Mouse (Mus musculus): ENCODE measurements around the gene Mtus2. TPM values are rescaled to one million over a fixed set of nuclear protein-coding genes. Genes with fewer than 3 reads are reported as not detected.
A peak's percentile ranks its signal among the peaks of the same experiment; 100 is the strongest.

Gene Mtus2
- total RNA-seq, 2 experiments from 2014 or later = 0.62 to 3.7 TPM

DNA sequence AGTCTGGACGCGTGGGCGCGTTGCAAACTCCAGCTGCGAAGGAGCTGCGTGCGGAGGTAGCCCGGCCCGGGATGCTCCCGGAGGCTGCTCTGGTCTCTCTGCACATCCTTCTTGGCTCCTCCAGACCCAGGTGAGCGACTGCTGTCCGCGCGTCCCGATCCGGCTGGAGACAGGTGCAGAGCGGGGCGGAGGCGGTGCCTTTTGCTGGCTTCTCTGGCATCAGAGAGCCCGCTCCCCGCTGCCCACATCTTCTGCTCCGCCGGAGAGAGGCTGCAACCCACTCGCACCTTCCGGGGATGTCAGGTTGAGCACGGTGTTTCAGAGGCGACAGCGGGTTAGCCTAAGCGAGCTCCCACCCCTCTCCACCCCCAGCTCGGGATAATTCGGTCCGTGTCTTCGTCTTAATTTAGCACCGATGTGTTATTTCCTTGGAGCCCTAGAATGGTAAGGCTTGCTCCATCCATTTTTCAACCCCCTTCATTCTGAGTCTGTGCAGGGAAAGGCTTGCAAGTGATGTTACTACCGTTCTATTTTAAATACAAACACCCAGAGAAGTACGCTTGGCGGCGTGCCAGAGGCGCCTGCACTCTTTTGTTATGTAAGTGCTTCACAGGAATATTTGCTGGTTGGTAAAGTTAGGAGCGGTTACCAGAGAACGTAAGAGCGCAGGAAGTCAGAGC is 612 bp downstream of the Mtus2 start:
- ATAC-seq (replicated peaks; ENCODE audit: poor library complexity) = no peak

DNA sequence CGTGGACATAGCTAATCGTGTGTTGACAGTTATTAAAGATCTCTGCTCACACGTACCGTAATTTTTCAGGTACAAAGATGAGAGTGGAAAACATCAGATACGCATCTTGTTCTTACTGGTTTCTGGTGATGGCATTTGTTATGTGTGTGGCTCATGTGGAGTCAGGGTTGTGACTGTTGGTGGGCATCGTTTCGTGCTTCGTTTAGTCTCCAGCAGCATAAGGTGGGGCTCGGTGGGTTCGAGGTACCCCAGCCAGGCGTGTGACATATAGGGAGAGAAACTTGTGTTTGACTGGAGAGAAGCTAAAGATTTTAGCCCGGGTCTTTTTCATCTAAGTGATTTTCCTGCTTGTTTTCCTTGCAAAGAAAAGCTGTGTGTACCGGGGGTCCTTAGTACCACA is 1.4 kb downstream of the Mtus2 start:
- no peak for ATAC-seq (replicated peaks; ENCODE audit: poor library complexity)

DNA sequence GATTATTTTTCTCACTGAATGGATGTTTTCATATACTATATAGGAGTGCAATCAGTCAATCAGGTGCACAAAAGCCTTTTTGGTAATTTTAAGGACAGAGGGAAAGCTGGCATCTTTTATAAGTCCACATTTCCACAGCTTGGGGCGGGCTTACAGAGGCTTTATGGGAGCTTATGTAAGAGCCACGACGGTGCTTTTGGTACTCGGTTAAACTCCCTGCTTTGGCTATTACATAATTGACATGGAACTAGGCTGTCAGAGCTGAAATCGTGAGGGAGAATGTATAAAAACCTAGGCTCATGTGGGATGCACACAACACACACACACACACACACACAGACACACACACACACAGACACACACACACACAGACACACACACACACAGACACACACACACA is 2.0 kb downstream of the Mtus2 start:
- no peak for ATAC-seq (replicated peaks; ENCODE audit: poor library complexity)

GRCm38 (mm10) chr5:147960793-147961192 is 3.7 kb downstream of the Mtus2 start:
- ATAC-seq (replicated peaks; ENCODE audit: poor library complexity) = no peak

DNA sequence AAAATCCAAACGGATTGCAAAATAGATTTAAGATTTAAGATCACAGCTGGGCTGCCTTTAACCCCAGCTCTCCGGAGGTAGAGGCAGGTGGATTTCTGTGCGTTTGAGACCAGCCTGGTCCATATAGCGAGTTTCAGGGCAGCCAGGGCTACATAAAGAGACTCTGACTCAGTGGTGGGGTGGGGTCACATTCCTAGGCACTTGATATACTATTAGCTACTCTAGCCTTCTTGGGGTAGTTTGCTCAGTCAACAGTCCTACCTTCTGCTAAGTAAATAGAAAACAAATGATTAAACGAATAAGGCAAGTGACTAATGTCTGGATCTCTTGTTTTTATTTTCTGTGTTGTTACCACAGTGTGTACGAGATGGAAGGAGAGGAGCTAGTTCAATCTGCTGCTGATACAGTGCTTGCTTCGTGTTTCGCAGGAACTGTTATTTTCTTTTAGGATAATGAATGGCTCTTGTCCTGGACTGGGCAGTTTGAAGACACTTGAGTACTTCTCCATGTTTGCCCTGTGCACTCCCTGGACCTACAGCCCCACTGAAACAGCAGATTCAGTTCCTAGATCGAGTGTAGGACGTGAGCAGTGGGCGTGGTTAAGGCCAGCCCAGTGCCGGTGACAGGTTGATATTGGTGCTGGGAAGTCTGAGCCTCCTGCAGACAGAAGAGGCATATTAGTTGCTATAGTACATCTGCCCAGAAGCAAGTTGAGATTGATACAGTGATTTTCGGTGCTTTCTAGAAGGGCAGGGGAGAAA is 6.9 kb downstream of the Mtus2 start:
- peak; percentile 64 for ATAC-seq (replicated peaks; ENCODE audit: poor library complexity)

- ATAC-seq (replicated peaks; ENCODE audit: poor library complexity) = peak; percentile 64; the same call in 1 of the 2 replicates
These were observed 7.7 kb downstream of the Mtus2 start for GRCm38 (mm10) chr5:147964776-147965175.

GRCm38 (mm10) chr5:147966646-147967045 is 9.5 kb downstream of the Mtus2 start:
- ATAC-seq (replicated peaks; ENCODE audit: poor library complexity) = no peak

DNA sequence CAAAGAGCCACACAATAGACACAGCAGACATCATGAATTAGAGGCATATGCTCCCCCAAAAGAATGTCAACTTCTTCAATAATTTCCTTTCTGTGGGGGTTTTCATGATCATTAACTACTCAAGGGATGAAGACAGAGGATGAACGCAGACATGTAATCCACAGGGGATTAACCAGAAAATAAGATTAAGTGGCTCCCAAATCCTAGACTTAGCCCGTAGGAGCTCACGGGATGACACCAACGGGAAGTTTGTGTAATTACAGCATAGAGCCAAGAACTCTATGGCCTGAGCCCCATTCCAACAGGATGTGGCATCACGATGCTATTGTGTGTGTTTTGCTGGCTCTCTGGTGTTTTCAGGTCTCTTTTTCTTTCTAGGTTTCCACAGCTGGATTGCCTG is 12.4 kb downstream of the Mtus2 start:
- ATAC-seq (replicated peaks; ENCODE audit: poor library complexity) = no peak

DNA sequence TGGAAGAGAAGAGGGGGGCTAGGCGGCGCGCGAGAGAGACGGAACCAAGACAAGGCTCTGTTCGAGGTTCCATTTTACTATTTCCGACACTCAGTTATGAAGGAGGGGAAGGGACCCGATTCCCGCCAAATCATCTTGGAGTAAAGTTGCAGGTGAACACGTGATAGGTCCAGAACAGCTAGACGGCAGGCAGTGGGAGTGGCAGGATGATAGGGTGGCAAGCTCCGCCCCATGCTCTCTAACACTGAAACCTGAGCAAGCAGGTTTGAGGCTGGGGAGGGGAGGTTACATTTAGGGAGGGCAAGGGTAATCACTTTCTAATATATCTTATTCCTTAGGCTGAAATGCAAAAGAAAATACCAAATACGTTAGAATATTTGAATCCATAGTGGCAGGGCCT is 18.9 kb downstream of the Mtus2 start:
- no peak for ATAC-seq (replicated peaks; ENCODE audit: poor library complexity)

GRCm38 (mm10) chr5:147980606-147981005 is 23.5 kb downstream of the Mtus2 start:
- no peak for ATAC-seq (replicated peaks; ENCODE audit: poor library complexity)

GRCm38 (mm10) chr5:147990289-147990688 is 33.2 kb downstream of the Mtus2 start:
- no peak for ATAC-seq (replicated peaks; ENCODE audit: poor library complexity)

- ATAC-seq (replicated peaks; ENCODE audit: poor library complexity) = no peak
These were observed 33.7 kb downstream of the Mtus2 start for GRCm38 (mm10) chr5:147990775-147991174.

- ATAC-seq (replicated peaks; ENCODE audit: poor library complexity) = peak; percentile 99
These were observed 35.7 kb downstream of the Mtus2 start for GRCm38 (mm10) chr5:147992581-147993378.

DNA sequence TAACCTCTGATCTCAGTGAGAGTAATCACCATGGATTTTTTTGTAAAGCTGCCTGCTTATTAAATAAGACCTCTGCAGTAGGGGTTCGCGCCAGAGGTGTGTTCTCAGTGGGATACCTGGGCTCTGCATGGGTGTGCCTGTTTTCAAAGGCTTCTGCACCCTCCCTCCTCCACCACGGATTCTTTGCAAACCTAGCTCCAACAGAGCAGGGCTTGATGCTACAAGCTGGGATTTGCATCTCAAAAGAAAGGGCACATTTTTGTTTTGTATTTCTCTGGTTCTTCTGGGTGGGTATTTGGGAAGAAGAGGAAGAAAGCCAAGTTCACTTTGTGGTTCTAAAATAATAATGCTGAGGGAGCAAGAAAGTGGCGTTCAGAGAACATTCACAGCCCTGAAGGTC is 48.1 kb downstream of the Mtus2 start:
- ATAC-seq (replicated peaks; ENCODE audit: poor library complexity) = no peak

GRCm38 (mm10) chr5:148012156-148012555 is 55.0 kb downstream of the Mtus2 start:
- ATAC-seq (replicated peaks; ENCODE audit: poor library complexity) = no peak

GRCm38 (mm10) chr5:148014133-148014854 is 57.2 kb downstream of the Mtus2 start:
- ATAC-seq (replicated peaks; ENCODE audit: poor library complexity) = no peak

- ATAC-seq (replicated peaks; ENCODE audit: poor library complexity) = peak; percentile 65
These were observed 58.3 kb downstream of the Mtus2 start for GRCm38 (mm10) chr5:148015383-148015782.

GRCm38 (mm10) chr5:148017371-148017770 is 60.3 kb downstream of the Mtus2 start:
- no peak for ATAC-seq (replicated peaks; ENCODE audit: poor library complexity)

DNA sequence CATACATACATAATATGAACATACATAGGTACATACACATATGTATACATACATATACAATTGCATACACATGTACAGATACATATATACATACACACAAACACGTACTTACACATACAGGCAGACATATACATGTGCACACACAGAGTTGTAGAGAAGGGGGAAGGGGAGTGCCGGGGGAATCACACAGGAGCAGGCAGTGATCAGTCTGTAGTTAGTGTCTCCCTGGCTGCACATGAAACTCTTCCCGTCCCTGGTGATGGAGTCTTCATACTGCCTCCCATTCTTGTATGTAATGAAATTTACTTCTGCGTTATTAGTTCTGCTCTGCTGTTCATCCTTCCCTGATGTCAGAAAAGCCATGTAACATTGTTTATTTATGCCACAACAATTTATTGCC is 65.7 kb downstream of the Mtus2 start:
- ATAC-seq (replicated peaks; ENCODE audit: poor library complexity) = no peak

- ATAC-seq (replicated peaks; ENCODE audit: poor library complexity) = 0 out of 2 replicates have a peak, but pooled peaks have one; percentile 37
These were observed 69.6 kb downstream of the Mtus2 start for GRCm38 (mm10) chr5:148026401-148027349.

Measured in megakaryocyte progenitor cell, adult 5-6 weeks (primary cell).